Mouse (Mus musculus): ENCODE data around the gene Hspb2. TPM values are rescaled to one million over a fixed set of nuclear protein-coding genes. Genes with fewer than 3 reads are reported as not detected.

Hspb2 gene
- polyA plus RNA-seq, 1 experiment = 36.4 TPM

DNA sequence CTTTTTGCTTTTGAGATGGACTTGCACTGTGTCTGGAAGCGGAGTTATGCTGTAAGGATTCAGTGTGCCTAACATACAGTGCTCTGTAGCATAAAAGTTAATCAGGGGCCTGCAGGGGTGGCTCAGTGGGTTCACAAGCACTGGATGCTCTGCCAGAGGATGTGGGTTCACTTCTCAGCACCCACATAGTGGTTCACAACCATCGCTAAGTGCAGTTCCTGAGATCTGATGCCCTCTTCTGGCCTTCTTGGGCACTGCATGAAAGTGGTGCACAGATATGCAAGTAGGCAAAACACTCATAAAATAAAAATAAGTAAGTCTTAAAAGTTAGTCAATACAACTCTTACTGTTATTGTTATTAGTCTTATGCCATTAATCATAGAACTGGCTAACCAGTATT, 30.0 kb upstream of the Hspb2 start:
- Histone ChIP-seq H3K79me2 (ENCODE audit: control insufficient read depth, insufficient read depth) (no peaks in the 10 kb centered on the region), H3ac (ENCODE audit: control insufficient read depth, insufficient read length, low read depth) (no peak overlapping the region), H3K4me3 (ENCODE audit: insufficient read depth, poor library complexity, severe bottlenecking) (no peak overlapping the region), H3K79me3 (ENCODE audit: low read depth) (no peaks in the 10 kb centered on the region), H3K27me3 (ENCODE audit: control insufficient read depth, insufficient read depth, insufficient read length) (no peaks in the 10 kb centered on the region), H3K36me3 (ENCODE audit: control insufficient read depth, insufficient read depth) (peaks cover 35% of the 10 kb centered on the region)
- TF ChIP-seq CTCF (IDR thresholded peaks at IDR 0.05; ENCODE audit: control insufficient read depth, insufficient read depth, insufficient read length) (peak; percentile 9), FOSL1 (IDR thresholded peaks at IDR 0.05; ENCODE audit: insufficient read depth, low read length, poor library complexity, severe bottlenecking) (no peak)

DNA sequence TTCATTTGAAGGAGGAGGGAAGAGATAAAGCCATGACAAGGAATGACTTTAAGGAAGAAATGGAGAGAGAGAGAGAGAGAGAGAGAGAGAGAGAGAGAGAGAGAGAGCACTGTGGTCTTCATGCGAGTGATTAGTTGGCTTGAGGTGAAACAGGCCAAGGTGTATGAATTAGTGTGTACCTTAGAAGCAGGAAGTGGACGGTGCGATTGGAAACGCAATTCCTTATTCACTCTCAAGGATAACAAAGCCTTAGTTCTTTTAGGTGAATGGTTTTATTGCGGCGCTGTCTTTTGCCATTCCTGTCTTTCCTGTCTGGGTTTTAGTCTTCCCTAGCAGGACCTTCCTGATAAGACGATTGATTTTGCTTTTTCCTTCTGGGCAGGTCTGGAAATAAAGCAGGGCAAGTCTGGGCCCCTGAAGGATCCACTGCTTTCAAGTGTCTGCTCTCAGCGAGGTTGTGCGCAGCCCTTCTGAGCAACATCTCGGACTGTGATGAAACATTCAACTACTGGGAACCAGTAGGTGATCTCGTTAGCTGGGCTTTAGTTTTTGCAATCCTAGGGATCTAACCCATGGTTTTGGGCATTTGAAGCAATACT, 24.1 kb upstream of the Hspb2 start:
- Histone ChIP-seq H3K4me3 (ENCODE audit: insufficient read depth, poor library complexity, severe bottlenecking) (no peak overlapping the region), H3K27me3 (ENCODE audit: control insufficient read depth, insufficient read depth, insufficient read length) (no peaks in the 10 kb centered on the region), H3K36me3 (ENCODE audit: control insufficient read depth, insufficient read depth) (peaks cover 10% of the 10 kb centered on the region), H3K79me3 (ENCODE audit: low read depth) (no peaks in the 10 kb centered on the region), H3ac (ENCODE audit: control insufficient read depth, insufficient read length, low read depth) (no peak overlapping the region), H3K79me2 (ENCODE audit: control insufficient read depth, insufficient read depth) (peaks cover 6% of the 10 kb centered on the region)
- TF ChIP-seq CEBPB (IDR thresholded peaks at IDR 0.05; ENCODE audit: low read depth) (no peak), FOSL1 (IDR thresholded peaks at IDR 0.05; ENCODE audit: insufficient read depth, low read length, poor library complexity, severe bottlenecking) (no peak), CTCF (IDR thresholded peaks at IDR 0.05; ENCODE audit: control insufficient read depth, insufficient read depth, insufficient read length) (no peak), MAX (IDR thresholded peaks at IDR 0.05) (no peak), MYOG (IDR thresholded peaks at IDR 0.05; ENCODE audit: control insufficient read depth, extremely low read depth, insufficient read length) (no peak), USF1 (IDR thresholded peaks at IDR 0.05; ENCODE audit: low read depth) (no peak), MYOD1 (IDR thresholded peaks at IDR 0.05; ENCODE audit: control insufficient read depth, insufficient read length, low read depth) (no peak)

DNA sequence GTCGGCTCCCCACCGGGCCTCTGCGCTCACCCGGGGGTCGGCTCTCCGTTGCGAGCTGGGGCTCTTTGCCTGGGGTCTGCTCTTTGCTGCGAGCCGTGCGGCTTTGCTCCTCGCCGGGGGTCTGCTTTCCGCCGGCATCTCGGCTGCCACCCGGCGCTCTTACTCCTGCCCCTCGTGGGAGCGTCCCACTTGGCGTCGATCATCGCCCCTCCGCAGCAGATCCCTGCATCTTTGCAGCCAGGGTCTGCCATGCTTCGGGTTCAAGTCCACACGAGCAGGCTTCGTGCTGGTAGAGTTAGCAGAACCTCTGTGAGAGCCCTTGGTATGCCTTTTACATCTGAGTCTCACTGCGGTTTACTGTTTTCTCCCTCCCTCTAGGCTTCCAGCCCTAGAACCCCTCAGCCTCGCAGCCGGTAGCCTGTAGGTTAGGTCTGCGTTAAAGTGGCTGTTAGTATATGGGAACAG, 23.5 kb upstream of the Hspb2 start:
- H3ac ChIP-seq (ENCODE audit: control insufficient read depth, insufficient read length, low read depth) = peak overlapping the region; percentile 60
- peak overlapping the region; percentile 46 for H3K4me3 ChIP-seq (ENCODE audit: insufficient read depth, poor library complexity, severe bottlenecking)
- peaks cover 6% of the 10 kb centered on the region for H3K79me2 ChIP-seq (ENCODE audit: control insufficient read depth, insufficient read depth)
- H3K27me3 ChIP-seq (ENCODE audit: control insufficient read depth, insufficient read depth, insufficient read length) = no peaks in the 10 kb centered on the region
- TF ChIP-seq FOSL1 (IDR thresholded peaks at IDR 0.05; ENCODE audit: insufficient read depth, low read length, poor library complexity, severe bottlenecking) (no peak), MYOG (IDR thresholded peaks at IDR 0.05; ENCODE audit: control insufficient read depth, extremely low read depth, insufficient read length) (no peak), MAX (IDR thresholded peaks at IDR 0.05) (no peak), CEBPB (IDR thresholded peaks at IDR 0.05; ENCODE audit: low read depth) (no peak), MYOD1 (IDR thresholded peaks at IDR 0.05; ENCODE audit: control insufficient read depth, insufficient read length, low read depth) (no peak), USF1 (IDR thresholded peaks at IDR 0.05; ENCODE audit: low read depth) (no peak), CTCF (IDR thresholded peaks at IDR 0.05; ENCODE audit: control insufficient read depth, insufficient read depth, insufficient read length) (no peak)
- peaks cover 10% of the 10 kb centered on the region for H3K36me3 ChIP-seq (ENCODE audit: control insufficient read depth, insufficient read depth)
- no peaks in the 10 kb centered on the region for H3K79me3 ChIP-seq (ENCODE audit: low read depth)

DNA sequence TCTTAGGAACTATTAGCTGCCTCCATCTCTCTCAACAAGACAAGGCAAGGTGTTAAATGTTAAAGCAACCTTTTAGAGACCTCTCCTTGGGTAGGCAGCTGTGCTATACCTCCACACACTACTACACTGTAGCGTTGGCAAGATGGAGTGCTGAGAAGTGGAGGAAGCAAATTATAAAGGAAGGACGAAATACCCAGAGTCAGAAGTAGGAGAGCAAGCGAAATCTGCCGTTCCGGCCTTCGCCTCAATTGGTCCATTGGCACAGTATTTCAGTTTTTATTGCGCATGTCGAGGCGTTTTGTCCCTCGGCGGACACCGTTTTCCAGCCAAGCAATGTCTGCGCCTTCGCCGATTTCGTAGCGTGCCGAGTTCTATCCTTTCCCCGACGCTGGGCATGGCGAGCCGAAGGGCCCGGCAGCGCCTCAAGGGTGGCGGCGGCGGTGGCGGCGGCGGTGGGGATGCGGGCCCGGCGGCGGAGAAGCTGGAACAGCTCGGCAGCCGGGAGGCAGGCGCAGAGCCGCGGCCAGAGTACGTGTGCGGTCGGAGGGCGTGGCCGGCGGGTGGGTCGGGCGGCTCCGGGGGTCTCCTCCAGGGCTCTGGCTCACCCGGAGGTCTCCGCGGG, 22.9 kb upstream of the Hspb2 start, which contains the start of the genes Alg9 and 1110032A03Rik:
Gene Alg9 (plus strand): TSS at position 29 of the 622 bp plus-strand sequence.
Gene 1110032A03Rik (minus strand): TSS at position 530 of the 622 bp plus-strand sequence.
- Histone ChIP-seq H3K4me3 (ENCODE audit: insufficient read depth, poor library complexity, severe bottlenecking) (peak within 1 kb of the TSS; percentile 46), H3K27me3 (ENCODE audit: control insufficient read depth, insufficient read depth, insufficient read length) (no peaks in the 10 kb centered on the region), H3K79me2 (ENCODE audit: control insufficient read depth, insufficient read depth) (peaks cover 6% of the 10 kb centered on the region), H3K79me3 (ENCODE audit: low read depth) (no peaks in the 10 kb centered on the region), H3K36me3 (ENCODE audit: control insufficient read depth, insufficient read depth) (peaks cover 10% of the 10 kb centered on the region), H3ac (ENCODE audit: control insufficient read depth, insufficient read length, low read depth) (peak within 1 kb of the TSS; percentile 60)
- TF ChIP-seq CEBPB (IDR thresholded peaks at IDR 0.05; ENCODE audit: low read depth) (no peak), MAX (IDR thresholded peaks at IDR 0.05) (no peak), FOSL1 (IDR thresholded peaks at IDR 0.05; ENCODE audit: insufficient read depth, low read length, poor library complexity, severe bottlenecking) (no peak), MYOD1 (IDR thresholded peaks at IDR 0.05; ENCODE audit: control insufficient read depth, insufficient read length, low read depth) (no peak), CTCF (IDR thresholded peaks at IDR 0.05; ENCODE audit: control insufficient read depth, insufficient read depth, insufficient read length) (no peak)

DNA sequence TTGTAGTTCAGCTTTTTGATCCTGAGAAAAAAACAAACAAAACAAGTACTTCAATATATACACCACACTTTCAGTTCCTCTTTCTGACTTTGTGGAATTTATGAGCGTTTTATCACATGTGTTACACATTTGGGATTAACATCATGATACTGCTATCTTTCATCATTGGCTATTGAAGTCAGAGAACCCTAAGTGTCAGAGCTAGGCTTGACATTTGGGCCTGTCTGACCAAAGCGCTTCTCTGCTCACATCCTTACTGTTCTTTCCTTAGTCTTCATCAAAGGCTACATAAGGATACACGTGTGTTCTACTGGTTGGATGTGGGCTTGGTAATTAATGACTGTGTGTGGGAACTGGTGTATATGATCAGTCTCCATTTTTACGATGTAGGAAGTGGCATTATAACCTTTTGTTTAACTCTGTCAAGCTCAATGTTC, 21.9 kb upstream of the Hspb2 start:
- no peak overlapping the region for H3K4me3 ChIP-seq (ENCODE audit: insufficient read depth, poor library complexity, severe bottlenecking)

More for the DNA sequence above, 21.9 kb upstream of the Hspb2 start:
- TF ChIP-seq CEBPB (IDR thresholded peaks at IDR 0.05; ENCODE audit: low read depth) (no peak), MAX (IDR thresholded peaks at IDR 0.05) (no peak), CTCF (IDR thresholded peaks at IDR 0.05; ENCODE audit: control insufficient read depth, insufficient read depth, insufficient read length) (no peak), FOSL1 (IDR thresholded peaks at IDR 0.05; ENCODE audit: insufficient read depth, low read length, poor library complexity, severe bottlenecking) (no peak), MYOG (IDR thresholded peaks at IDR 0.05; ENCODE audit: control insufficient read depth, extremely low read depth, insufficient read length) (no peak), MYOD1 (IDR thresholded peaks at IDR 0.05; ENCODE audit: control insufficient read depth, insufficient read length, low read depth) (no peak), USF1 (IDR thresholded peaks at IDR 0.05; ENCODE audit: low read depth) (no peak)
- Histone ChIP-seq H3ac (ENCODE audit: control insufficient read depth, insufficient read length, low read depth) (no peak overlapping the region), H3K36me3 (ENCODE audit: control insufficient read depth, insufficient read depth) (peaks cover 10% of the 10 kb centered on the region), H3K27me3 (ENCODE audit: control insufficient read depth, insufficient read depth, insufficient read length) (no peaks in the 10 kb centered on the region), H3K79me3 (ENCODE audit: low read depth) (no peaks in the 10 kb centered on the region), H3K79me2 (ENCODE audit: control insufficient read depth, insufficient read depth) (peaks cover 6% of the 10 kb centered on the region)
